Mouse (Mus musculus) thymus, adult 2 months (tissue): Measurements from ENCODE around the gene Tnfrsf13c.

Experiments
- CTCF ChIP-seq: fragments of 200-500 bp; IDR thresholded peaks from 2 replicates; pipeline ENCODE4 v1.5.1; 2012; ENCODE audit warnings: mild to moderate bottlenecking, control low read depth, low read length, moderate library complexity, borderline replicate concordance; ENCODE audit not compliant: control insufficient read depth, poor library complexity, insufficient read depth; ENCODE audit errors: extremely low read depth
- POLR2A ChIP-seq: fragments of 200-500 bp; IDR thresholded peaks from 2 replicates; pipeline ENCODE4 v1.6.1; 2012; ENCODE audit warnings: mild to moderate bottlenecking, low read length, control low read depth, moderate library complexity; ENCODE audit not compliant: control insufficient read depth, poor library complexity, insufficient read depth; ENCODE audit errors: extremely low read depth

GRCm38 (mm10) chr15:82210801-82211200 lies 13.4 kb downstream of the Tnfrsf13c start:
- no peak for TF ChIP-seq POLR2A
- TF ChIP-seq CTCF, result no peak
